9 mouse cellular contexts compared by ENCODE assay signal in the genomic region with DNA sequence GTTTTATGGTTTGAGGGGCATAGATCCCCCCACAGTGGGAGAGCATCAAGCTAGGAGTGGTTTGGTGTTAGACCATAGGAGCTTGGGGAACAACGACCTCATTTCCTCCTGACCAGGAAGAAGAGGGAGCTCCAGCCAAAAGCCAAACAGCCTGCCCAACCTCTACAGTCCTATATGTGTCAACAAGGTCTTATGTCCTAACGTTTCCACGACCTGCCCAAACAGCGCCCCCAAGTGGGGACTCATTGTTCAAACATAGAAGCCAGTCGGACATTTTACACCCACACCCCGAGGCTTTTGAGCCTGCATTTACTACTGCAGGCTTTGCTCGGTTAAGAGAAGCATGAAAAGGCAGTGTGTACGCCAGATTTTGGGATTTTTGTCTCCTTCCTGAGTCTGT.
A peak's percentile ranks its signal among the peaks of the same experiment; 100 is the strongest.
DNase-seq lines count a peak whose midpoint lies in the region; ATAC-seq and TF ChIP-seq lines count a peak whose summit lies in the region.
"Had no signal": no experiment of that assay in that cellular context is flagged by ENCODE, and none has a peak within 500 bp of the region (broad histone marks: within the 10 kb centered on the region; RNA-seq: fewer than 3 reads in every experiment).

No protein-coding gene starts in this region.

- DNase-seq in heart, postnatal 4 days = peak; percentile 52
- peak; percentile 19 for DNase-seq in brain, adult 2 months (ENCODE audit: low read depth, low spot score)
- peak; percentile 67 for DNase-seq in lung, embryonic 14.5 days
- DNase-seq in B cell, adult 2 months = no peak
- no peak for DNase-seq in cerebellum, adult 8-10 months

- H3K4me1 ChIP-seq in heart, embryonic 11.5 days (ENCODE audit: control insufficient read depth, insufficient read depth, low read length) = no peaks in the 10 kb centered on the region
- no peaks in the 10 kb centered on the region for H3K4me1 ChIP-seq in ES-Bruce4 (ENCODE audit: control insufficient read depth, insufficient read depth, low read length)
- H3K4me1 ChIP-seq in lung, embryonic 14.5 days (ENCODE audit: insufficient read depth) = no peaks in the 10 kb centered on the region
- no peaks in the 10 kb centered on the region for H3K4me1 ChIP-seq in intestine, embryonic 16.5 days (ENCODE audit: control insufficient read depth, insufficient read depth, low read length)
- H3K4me1 ChIP-seq: lung, embryonic 15.5 days had no signal

- TF ChIP-seq POLR2A in ES-Bruce4 (IDR thresholded peaks at IDR 0.05; ENCODE audit: insufficient read depth, low read length) = no peak

- H3K27ac ChIP-seq in heart, embryonic 11.5 days (ENCODE audit: low read depth, low read length) = no peak overlapping the region
- no peak overlapping the region for H3K27ac ChIP-seq in ES-Bruce4 (ENCODE audit: insufficient read depth, low read length)
- no peak overlapping the region for H3K27ac ChIP-seq in lung, embryonic 14.5 days (ENCODE audit: low read depth)
- H3K27ac ChIP-seq in intestine, embryonic 16.5 days (ENCODE audit: low read length) = no peak overlapping the region
- H3K27ac ChIP-seq: lung, embryonic 15.5 days had no signal

- H3K4me3 ChIP-seq in heart, embryonic 11.5 days (ENCODE audit: low read depth, low read length) = no peak overlapping the region
- no peak overlapping the region for H3K4me3 ChIP-seq in ES-Bruce4 (ENCODE audit: low read depth, low read length)
- no peak overlapping the region for H3K4me3 ChIP-seq in lung, embryonic 14.5 days (ENCODE audit: low read depth, low read length)
- H3K4me3 ChIP-seq in intestine, embryonic 16.5 days (ENCODE audit: low read length) = no peak overlapping the region
- H3K4me3 ChIP-seq: lung, embryonic 15.5 days had no signal

- WGBS in heart, embryonic 11.5 days (ENCODE audit: insufficient replicate concordance) = 37% methylated on average over 8 of the region's 8 CpGs
- 51% methylated on average over 8 of the region's 8 CpGs for WGBS in lung, embryonic 14.5 days
- WGBS in intestine, embryonic 16.5 days = 49% methylated on average over 8 of the region's 8 CpGs

- no peaks in the 10 kb centered on the region for H3K9me3 ChIP-seq in heart, embryonic 11.5 days (replicated peaks; ENCODE audit: control insufficient read depth, low read length)
- H3K9me3 ChIP-seq in ES-Bruce4 (replicated peaks; ENCODE audit: control insufficient read depth, insufficient read depth, low read length, poor library complexity, severe bottlenecking) = no peaks in the 10 kb centered on the region
- H3K9me3 ChIP-seq in lung, embryonic 14.5 days (ENCODE audit: low read depth, low read length) = no peaks in the 10 kb centered on the region
- H3K9me3 ChIP-seq in intestine, embryonic 16.5 days (ENCODE audit: control insufficient read depth, low read length) = no peaks in the 10 kb centered on the region
- H3K9me3 ChIP-seq: lung, embryonic 15.5 days had no signal

- no peak overlapping the region for H3K9ac ChIP-seq in heart, embryonic 11.5 days (ENCODE audit: low read depth, low read length)
- H3K9ac ChIP-seq in ES-Bruce4 (ENCODE audit: low read depth, poor library complexity, severe bottlenecking) = no peak overlapping the region
- H3K9ac ChIP-seq in lung, embryonic 14.5 days = no peak overlapping the region
- H3K9ac ChIP-seq in intestine, embryonic 16.5 days (ENCODE audit: low read depth, low read length) = no peak overlapping the region
- H3K9ac ChIP-seq: lung, embryonic 15.5 days had no signal

- no peak for TF ChIP-seq EP300 in ES-Bruce4 (IDR thresholded peaks at IDR 0.05; ENCODE audit: insufficient read depth, low read depth, low read length)

- no peaks in the 10 kb centered on the region for H3K27me3 ChIP-seq in heart, embryonic 11.5 days (ENCODE audit: control insufficient read depth, insufficient read depth, low read length)
- H3K27me3 ChIP-seq in ES-Bruce4 (ENCODE audit: control insufficient read depth, insufficient read depth, low read length, poor library complexity, severe bottlenecking) = no peaks in the 10 kb centered on the region
- H3K27me3 ChIP-seq in lung, embryonic 14.5 days (ENCODE audit: insufficient read depth, low read length) = no peaks in the 10 kb centered on the region
- no peaks in the 10 kb centered on the region for H3K27me3 ChIP-seq in intestine, embryonic 16.5 days (replicated peaks; ENCODE audit: control insufficient read depth, insufficient read depth, low read length)
- H3K27me3 ChIP-seq: lung, embryonic 15.5 days had no signal

- H3K36me3 ChIP-seq in heart, embryonic 11.5 days (ENCODE audit: control insufficient read depth, insufficient read depth, low read length) = no peaks in the 10 kb centered on the region
- H3K36me3 ChIP-seq in ES-Bruce4 (ENCODE audit: control insufficient read depth, insufficient read depth, low read length, poor library complexity, severe bottlenecking) = no peaks in the 10 kb centered on the region
- no peaks in the 10 kb centered on the region for H3K36me3 ChIP-seq in lung, embryonic 14.5 days (ENCODE audit: insufficient read depth)
- H3K36me3 ChIP-seq in intestine, embryonic 16.5 days (ENCODE audit: control insufficient read depth, insufficient read depth, low read length) = no peaks in the 10 kb centered on the region
- H3K36me3 ChIP-seq: lung, embryonic 15.5 days had no signal

- no peak overlapping the region for H3K4me2 ChIP-seq in heart, embryonic 11.5 days
- no peak overlapping the region for H3K4me2 ChIP-seq in lung, embryonic 14.5 days
- no peak overlapping the region for H3K4me2 ChIP-seq in intestine, embryonic 16.5 days (ENCODE audit: low read depth, low read length)
- H3K4me2 ChIP-seq: lung, embryonic 15.5 days had no signal

- no peak for ATAC-seq in heart, embryonic 11.5 days (replicated peaks; ENCODE audit: insufficient number of reproducible peaks, low FRiP score, low TSS enrichment)
- no peak for ATAC-seq in lung, embryonic 14.5 days (ENCODE audit: insufficient read depth)
- no peak for ATAC-seq in intestine, embryonic 16.5 days

- peak; percentile 17 for TF ChIP-seq CTCF in ES-Bruce4 (IDR thresholded peaks at IDR 0.05; ENCODE audit: low read depth, low read length)
- peak; percentile 59 for TF ChIP-seq CTCF in lung, embryonic 14.5 days (IDR thresholded peaks at IDR 0.05; ENCODE audit: low read depth)

Comparison
In these comparisons a context has a peak if more than half of its experiments do, and no peak if none do; other contexts are left out.
1. DNase-seq: peak in heart, postnatal 4 days (single experiment), brain, adult 2 months (single experiment) and lung, embryonic 14.5 days (single experiment); none in B cell, adult 2 months (0 of 2) and cerebellum, adult 8-10 months (single experiment).